Mouse (Mus musculus) liver, embryonic 12.5 days (tissue): ENCODE results near the gene Gcnt7. TPM values are rescaled to one million over a fixed set of nuclear protein-coding genes. Genes with fewer than 3 reads are reported as not detected.

ENCODE experiments used
- ATAC-seq: fragments of 200-750 bp; cut with Nextera tagmentation; 2 replicates; pipeline ENCODE4 v1.8.0; 2017; ENCODE audit warnings: moderate number of reproducible peaks, mild to moderate bottlenecking, moderate library complexity
- H3K27ac ChIP-seq: fragments of 300-500 bp; sonication (generic); 2 replicates; pipeline ENCODE4 v1.5.1; 2016; ENCODE audit warnings: mild to moderate bottlenecking
- H3K27me3 ChIP-seq: fragments of 300-500 bp; sonication (generic); replicated peaks from 2 replicates; pipeline ENCODE4 v1.6.1; 2016; ENCODE audit warnings: mild to moderate bottlenecking, moderate library complexity
- H3K36me3 ChIP-seq: fragments of 300-500 bp; sonication (generic); 2 replicates; pipeline ENCODE4 v1.6.1; 2016; ENCODE audit warnings: mild to moderate bottlenecking, moderate library complexity
- H3K4me1 ChIP-seq: fragments of 300-500 bp; sonication (generic); 2 replicates; pipeline ENCODE4 v1.6.1; 2016
- H3K4me2 ChIP-seq: fragments of 300-500 bp; sonication (generic); 2 replicates; pipeline ENCODE4 v1.6.1; 2016; ENCODE audit warnings: mild to moderate bottlenecking, moderate library complexity
- H3K4me3 ChIP-seq: fragments of 300-500 bp; sonication (generic); 2 replicates; pipeline ENCODE4 v1.5.1; 2016; ENCODE audit warnings: mild to moderate bottlenecking, moderate library complexity
- H3K9ac ChIP-seq: fragments of 300-500 bp; sonication (generic); 2 replicates; pipeline ENCODE4 v1.6.1; 2016; ENCODE audit warnings: mild to moderate bottlenecking, moderate library complexity
- H3K9me3 ChIP-seq: fragments of 300-500 bp; sonication (generic); replicated peaks from 2 replicates; pipeline ENCODE4 v1.6.1; 2016; ENCODE audit warnings: mild to moderate bottlenecking, moderate library complexity
- WGBS: fragments of 180-500 bp; shearing (Covaris S2); methylation state at CpG from one replicate; pipeline ENCODE4 v1.1.7; 2016; ENCODE audit not compliant: insufficient replicate concordance; 5-methylcytosine and 5-hydroxymethylcytosine counted together
- polyA plus RNA-seq: library from polyadenylated mRNA; unstranded; fragments of >200 nt; fragmentation: Nextera tagmentation; extraction: Ambion mirVana; gene quantifications from 2 replicates; pipeline ENCODE4 v1.2.1, GENCODE M21; 2016

Gene Gcnt7
- polyA plus RNA-seq = 0.98 and 1.1 TPM in 2 replicates

- no peaks in the 10 kb centered on the region for H3K9me3 ChIP-seq
- ATAC-seq = no peak
- H3K4me2 ChIP-seq = no peak within 1 kb of the TSS
- no peak within 1 kb of the TSS for H3K27ac ChIP-seq
- H3K36me3 ChIP-seq = peaks cover 92% of the 10 kb centered on the region
- no peaks in the 10 kb centered on the region for H3K4me1 ChIP-seq
- H3K4me3 ChIP-seq = no peak within 1 kb of the TSS
- no peak within 1 kb of the TSS for H3K9ac ChIP-seq
- no peaks in the 10 kb centered on the region for H3K27me3 ChIP-seq
- 81% methylated on average over 11 of the region's 11 CpGs for WGBS
Measured at GRCm38 (mm10) chr2:172458496-172458895, at the start of gene Gcnt7. TSS of gene Gcnt7 (minus strand) at chr2:172458596.

GRCm38 (mm10) chr2:172506121-172506520, 47.7 kb upstream of the Gcnt7 start:
- Histone ChIP-seq H3K4me2 (no peak overlapping the region), H3K27ac (no peak overlapping the region), H3K4me3 (no peak overlapping the region), H3K9ac (no peak overlapping the region), H3K4me1 (peaks cover 2% of the 10 kb centered on the region), H3K36me3 (no peaks in the 10 kb centered on the region), H3K9me3 (no peaks in the 10 kb centered on the region), H3K27me3 (0 out of 2 replicates have a peak, but pooled peaks cover 14% of the 10 kb centered on the region)
- 77% methylated on average over 7 of the region's 7 CpGs for WGBS
- no peak for ATAC-seq

DNA sequence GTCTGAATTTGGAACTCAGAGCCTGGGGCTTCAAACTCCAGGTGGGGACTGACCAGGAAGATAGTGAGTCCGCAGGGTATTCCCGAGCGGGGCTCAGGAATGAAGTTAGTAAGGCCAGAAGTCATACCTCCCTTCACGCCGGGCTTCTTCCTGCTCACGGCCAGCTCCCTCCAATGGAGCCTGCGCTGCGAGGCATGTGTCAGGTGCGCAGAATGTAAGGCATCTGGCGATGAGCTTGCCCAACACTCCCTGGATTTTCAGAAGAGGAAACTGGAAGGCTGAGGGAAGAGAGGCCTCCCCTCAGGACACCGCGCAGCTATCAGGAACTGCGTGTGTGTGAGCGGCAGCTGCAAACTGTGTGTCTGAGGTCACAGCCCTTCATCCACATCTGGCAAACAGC, 43.8 kb upstream of the Gcnt7 start:
- Histone ChIP-seq H3K36me3 (no peaks in the 10 kb centered on the region), H3K9ac (no peak overlapping the region), H3K4me1 (peaks cover 9% of the 10 kb centered on the region), H3K4me3 (no peak overlapping the region), H3K27ac (no peak overlapping the region), H3K9me3 (no peaks in the 10 kb centered on the region), H3K27me3 (0 out of 2 replicates have a peak, but pooled peaks cover 7% of the 10 kb centered on the region), H3K4me2 (no peak overlapping the region)
- ATAC-seq = no peak
- WGBS = 62% methylated on average over 14 of the region's 14 CpGs

DNA sequence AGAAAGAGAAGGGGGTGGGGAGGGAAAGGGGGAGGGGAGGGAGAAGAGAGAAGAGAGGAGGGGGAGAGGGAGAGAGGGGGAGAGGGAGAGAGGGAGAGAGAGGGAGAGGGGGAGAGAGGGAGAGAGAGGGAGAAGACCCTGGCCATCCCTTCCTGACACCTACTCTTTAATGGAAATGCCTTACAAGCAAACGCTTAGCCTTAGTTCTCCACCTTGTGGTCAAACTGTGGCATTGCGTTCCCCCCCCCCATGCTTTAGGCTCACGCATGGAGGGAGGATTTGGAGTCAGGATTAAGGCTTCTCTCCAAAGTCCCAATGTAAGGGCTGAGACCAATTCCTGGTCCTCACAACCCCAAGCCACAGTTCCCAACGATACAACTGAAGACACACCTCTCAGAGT, 42.9 kb upstream of the Gcnt7 start:
- no peaks in the 10 kb centered on the region for H3K9me3 ChIP-seq
- H3K4me3 ChIP-seq = no peak overlapping the region
- ATAC-seq = no peak
- no peaks in the 10 kb centered on the region for H3K36me3 ChIP-seq
- H3K4me1 ChIP-seq = peaks cover 9% of the 10 kb centered on the region
- H3K4me2 ChIP-seq = no peak overlapping the region
- H3K9ac ChIP-seq = no peak overlapping the region
- 0 out of 2 replicates have a peak, but pooled peaks cover 7% of the 10 kb centered on the region for H3K27me3 ChIP-seq
- WGBS = 11% methylated on average over 4 of the region's 4 CpGs
- no peak overlapping the region for H3K27ac ChIP-seq

- Histone ChIP-seq H3K9ac (no peak overlapping the region), H3K27ac (no peak overlapping the region), H3K4me2 (peak overlapping the region; percentile 30), H3K27me3 (0 out of 2 replicates have a peak, but pooled peaks cover 7% of the 10 kb centered on the region), H3K9me3 (no peaks in the 10 kb centered on the region), H3K36me3 (no peaks in the 10 kb centered on the region), H3K4me3 (no peak overlapping the region), H3K4me1 (peaks cover 9% of the 10 kb centered on the region)
- WGBS = 22% methylated on average over 7 of the region's 7 CpGs
- peak; percentile 81 for ATAC-seq
Measured at GRCm38 (mm10) chr2:172500752-172501316, 42.4 kb upstream of the Gcnt7 start.

DNA sequence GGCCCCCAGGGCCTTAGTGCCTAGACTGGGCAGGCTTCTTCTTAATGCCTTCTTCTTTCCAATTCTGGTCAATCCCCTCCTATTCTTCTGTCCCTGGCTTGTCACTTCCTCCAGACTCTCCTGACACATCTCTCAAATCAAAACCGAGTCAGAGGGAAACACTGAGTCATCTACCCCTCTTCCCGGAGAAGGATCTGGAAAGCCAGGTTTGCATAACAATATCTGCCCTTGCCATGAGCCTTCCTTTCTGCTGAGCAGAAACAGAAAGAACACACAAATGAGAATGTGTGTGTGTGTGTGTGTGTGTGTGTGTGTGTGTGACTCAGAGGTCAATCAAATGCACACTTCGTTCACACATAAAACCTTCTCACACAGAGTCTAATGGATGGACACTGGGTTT, 40.4 kb upstream of the Gcnt7 start:
- WGBS = 54% methylated on average over 3 of the region's 3 CpGs
- no peak for ATAC-seq

DNA sequence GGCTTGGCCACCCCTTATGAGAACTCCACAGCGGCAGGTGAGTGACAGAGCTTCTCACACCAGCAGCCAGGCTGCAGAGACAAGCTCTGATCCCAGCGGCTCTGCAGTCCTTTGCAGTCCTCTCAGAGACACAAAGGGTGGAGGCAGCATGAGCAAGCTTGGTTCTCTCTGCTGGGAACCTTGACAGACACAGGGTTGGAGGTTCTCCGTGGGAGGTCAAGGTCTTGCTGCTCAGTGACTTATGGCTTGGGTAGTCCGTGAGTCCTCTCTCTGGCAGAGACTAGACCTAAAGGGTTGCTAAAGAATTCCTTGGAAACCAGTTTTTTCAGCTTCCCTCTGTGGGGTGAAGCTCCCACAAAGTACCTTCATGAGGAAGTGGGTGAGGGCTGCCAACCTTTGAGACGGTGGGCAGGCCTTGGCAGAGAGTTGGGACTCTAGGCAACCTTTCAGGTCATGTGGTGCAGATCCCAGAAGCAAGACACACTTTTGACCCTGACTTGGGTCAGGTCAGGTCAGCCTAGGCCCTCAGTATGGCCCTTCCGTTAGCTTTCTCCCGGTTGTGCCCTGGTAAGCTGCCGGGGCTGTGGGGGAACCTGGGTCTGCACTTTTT, 38.4 kb upstream of the Gcnt7 start:
- no peak overlapping the region for H3K9ac ChIP-seq
- H3K36me3 ChIP-seq = no peaks in the 10 kb centered on the region
- no peaks in the 10 kb centered on the region for H3K27me3 ChIP-seq
- no peak overlapping the region for H3K27ac ChIP-seq
- no peaks in the 10 kb centered on the region for H3K9me3 ChIP-seq
- H3K4me1 ChIP-seq = peaks cover 9% of the 10 kb centered on the region
- H3K4me2 ChIP-seq = no peak overlapping the region
- H3K4me3 ChIP-seq = no peak overlapping the region
- 57% methylated on average over 8 of the region's 8 CpGs for WGBS
- no peak for ATAC-seq

More for the DNA sequence above, 40.4 kb upstream of the Gcnt7 start:
- H3K27me3 ChIP-seq = no peaks in the 10 kb centered on the region
- H3K9me3 ChIP-seq = no peaks in the 10 kb centered on the region
- H3K4me3 ChIP-seq = no peak overlapping the region
- peaks cover 9% of the 10 kb centered on the region for H3K4me1 ChIP-seq
- H3K27ac ChIP-seq = no peak overlapping the region
- no peak overlapping the region for H3K4me2 ChIP-seq
- no peak overlapping the region for H3K9ac ChIP-seq
- H3K36me3 ChIP-seq = no peaks in the 10 kb centered on the region

- Histone ChIP-seq H3K4me1 (no peaks in the 10 kb centered on the region), H3K36me3 (no peaks in the 10 kb centered on the region), H3K27me3 (no peaks in the 10 kb centered on the region), H3K4me2 (no peak overlapping the region), H3K9ac (no peak overlapping the region), H3K4me3 (no peak overlapping the region), H3K9me3 (no peaks in the 10 kb centered on the region), H3K27ac (no peak overlapping the region)
- 58% methylated on average over 12 of the region's 12 CpGs for WGBS
- ATAC-seq = no peak
Measured at GRCm38 (mm10) chr2:172484696-172485370, 26.4 kb upstream of the Gcnt7 start.

DNA sequence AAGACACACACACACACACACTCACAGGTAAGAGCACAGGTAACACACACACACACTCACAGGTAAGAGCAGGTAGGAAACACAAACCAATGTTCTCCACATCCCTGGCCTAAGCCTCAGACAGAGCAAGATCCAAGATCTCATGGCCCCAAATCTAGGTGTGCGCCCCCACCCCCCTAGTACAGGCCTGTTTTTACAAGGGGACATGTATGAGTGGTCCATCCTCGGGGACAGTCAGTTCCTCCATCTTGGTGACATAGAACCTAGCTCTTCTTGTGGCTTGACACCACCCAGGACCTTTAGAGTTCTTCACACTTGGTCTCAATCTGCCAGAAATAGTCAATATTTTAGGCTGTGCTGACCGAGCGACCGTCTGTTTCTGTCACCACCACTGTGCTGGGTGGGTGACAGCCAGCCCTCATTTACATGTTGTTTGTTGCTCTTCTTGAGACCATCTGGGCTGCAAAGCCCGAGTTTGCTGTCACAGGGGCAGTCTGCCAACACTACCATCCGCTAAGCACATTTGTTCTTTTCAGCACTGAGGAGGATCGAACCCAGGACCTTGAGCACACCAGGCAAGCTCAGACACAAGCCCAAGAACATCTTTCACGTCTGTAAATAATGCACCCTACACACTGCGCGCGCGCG, 25.5 kb upstream of the Gcnt7 start:
- ATAC-seq = no peak
- Histone ChIP-seq H3K9me3 (no peaks in the 10 kb centered on the region), H3K4me2 (no peak overlapping the region), H3K36me3 (no peaks in the 10 kb centered on the region), H3K4me1 (no peaks in the 10 kb centered on the region), H3K9ac (no peak overlapping the region), H3K4me3 (no peak overlapping the region), H3K27ac (no peak overlapping the region), H3K27me3 (no peaks in the 10 kb centered on the region)
- 80% methylated on average over 14 of the region's 14 CpGs for WGBS

DNA sequence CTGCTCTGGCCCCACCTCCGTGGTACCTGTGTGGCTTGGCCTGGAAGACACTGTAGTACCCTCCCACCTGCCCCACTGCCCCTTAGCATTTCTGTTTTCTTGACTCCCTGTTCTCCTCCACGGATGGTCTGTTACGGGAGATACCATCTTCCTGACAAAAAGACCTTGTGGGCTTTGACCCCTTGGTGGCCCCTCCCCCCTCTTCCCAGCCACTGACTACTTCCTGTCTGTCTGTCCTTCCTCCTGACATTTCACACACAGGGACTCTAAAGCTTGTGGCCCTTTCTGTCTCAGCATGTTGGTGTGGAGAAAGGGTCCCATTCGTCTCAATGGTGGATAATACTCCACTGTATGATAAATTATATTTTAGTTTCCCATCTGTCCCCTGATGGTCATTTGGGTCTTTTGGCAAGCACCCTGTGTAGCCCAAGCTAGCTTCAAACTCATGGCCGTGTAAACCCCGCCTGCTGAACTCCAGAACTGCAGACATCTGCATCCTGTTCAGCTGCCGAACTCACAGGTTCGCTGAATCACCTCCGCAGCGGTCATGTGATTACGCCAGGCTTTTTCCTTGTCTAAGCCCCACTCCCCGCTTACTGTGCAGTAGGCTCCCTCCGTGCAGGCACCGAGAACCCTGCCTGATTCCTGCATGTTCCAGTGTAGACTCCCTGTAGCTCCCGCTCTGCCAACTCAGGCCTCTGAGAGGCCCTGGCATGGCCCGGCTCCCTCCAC, 23.4 kb upstream of the Gcnt7 start:
- WGBS = 47% methylated on average over 16 of the region's 16 CpGs
- Histone ChIP-seq H3K9ac (no peak overlapping the region), H3K27me3 (no peaks in the 10 kb centered on the region), H3K36me3 (no peaks in the 10 kb centered on the region), H3K9me3 (no peaks in the 10 kb centered on the region), H3K4me3 (no peak overlapping the region), H3K4me2 (no peak overlapping the region), H3K4me1 (no peaks in the 10 kb centered on the region), H3K27ac (no peak overlapping the region)
- no peak for ATAC-seq

DNA sequence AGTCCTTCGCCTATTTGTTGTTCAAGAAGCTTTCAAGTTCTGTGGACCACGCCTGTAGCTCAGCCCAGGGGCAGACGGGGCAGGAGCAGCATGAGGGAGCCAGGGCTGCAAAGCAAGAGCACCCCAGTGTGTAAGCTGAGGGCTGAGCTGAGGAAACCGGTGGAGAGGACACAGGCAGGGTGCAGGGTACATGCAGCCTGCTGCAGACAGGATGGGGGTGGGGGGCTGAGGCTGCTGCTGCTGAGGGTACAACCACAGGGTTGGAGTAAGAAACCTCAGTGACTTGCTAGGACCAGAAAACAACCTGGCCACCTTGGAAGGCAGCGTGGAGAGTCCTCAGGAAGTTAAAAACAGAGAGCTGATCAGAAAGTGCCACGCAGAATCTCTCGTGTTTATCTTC, 21.9 kb upstream of the Gcnt7 start:
- no peak for ATAC-seq
- H3K36me3 ChIP-seq = no peaks in the 10 kb centered on the region
- H3K4me2 ChIP-seq = no peak overlapping the region
- H3K9ac ChIP-seq = no peak overlapping the region
- H3K27ac ChIP-seq = no peak overlapping the region
- H3K4me3 ChIP-seq = no peak overlapping the region
- H3K27me3 ChIP-seq = no peaks in the 10 kb centered on the region
- no peaks in the 10 kb centered on the region for H3K9me3 ChIP-seq
- WGBS = 58% methylated on average over 7 of the region's 7 CpGs
- H3K4me1 ChIP-seq = no peaks in the 10 kb centered on the region
